Mouse (Mus musculus): ENCODE results near the gene Agbl4. TPM values are rescaled to one million over a fixed set of nuclear protein-coding genes. Genes with fewer than 3 reads are reported as not detected.

The Agbl4 gene
- polyA plus RNA-seq, 1 experiment: not detected

DNA sequence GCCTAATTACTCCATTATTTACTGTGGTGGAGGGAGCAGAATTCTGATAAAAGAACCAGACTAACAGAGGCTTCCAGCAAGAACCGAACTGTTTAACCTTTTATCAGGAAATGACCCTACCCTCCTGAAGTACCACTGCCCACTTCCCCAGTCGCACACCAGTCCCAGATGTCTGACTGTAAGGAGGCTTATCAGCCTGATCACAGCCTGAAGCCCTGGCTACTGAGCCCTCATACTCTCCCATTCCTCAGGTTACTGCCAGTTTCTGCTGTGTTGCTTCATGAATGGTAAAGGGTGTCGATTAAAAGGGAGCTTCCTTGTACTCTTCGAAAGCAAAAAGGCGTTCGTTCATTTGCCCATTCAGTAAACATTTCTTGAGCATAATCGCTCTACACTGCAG is 1186.8 kb downstream of the Agbl4 start:
- Histone ChIP-seq H3K36me3 (ENCODE audit: control insufficient read depth, insufficient read depth) (no peaks in the 10 kb centered on the region), H3K4me3 (ENCODE audit: insufficient read depth, poor library complexity, severe bottlenecking) (no peak overlapping the region), H3K27me3 (ENCODE audit: control insufficient read depth, insufficient read depth, insufficient read length) (no peaks in the 10 kb centered on the region), H3K79me2 (ENCODE audit: control insufficient read depth, insufficient read depth) (no peaks in the 10 kb centered on the region), H3ac (ENCODE audit: control insufficient read depth, insufficient read length, low read depth) (no peak overlapping the region), H3K79me3 (ENCODE audit: low read depth) (no peaks in the 10 kb centered on the region)
- TF ChIP-seq MYOG (IDR thresholded peaks at IDR 0.05; ENCODE audit: control insufficient read depth, extremely low read depth, insufficient read length) (no peak), USF1 (IDR thresholded peaks at IDR 0.05; ENCODE audit: low read depth) (no peak), CTCF (IDR thresholded peaks at IDR 0.05; ENCODE audit: control insufficient read depth, insufficient read depth, insufficient read length) (no peak), FOSL1 (IDR thresholded peaks at IDR 0.05; ENCODE audit: insufficient read depth, low read length, poor library complexity, severe bottlenecking) (no peak), MAX (IDR thresholded peaks at IDR 0.05) (no peak), CEBPB (IDR thresholded peaks at IDR 0.05; ENCODE audit: low read depth) (no peak), MYOD1 (IDR thresholded peaks at IDR 0.05; ENCODE audit: control insufficient read depth, insufficient read length, low read depth) (no peak)

DNA sequence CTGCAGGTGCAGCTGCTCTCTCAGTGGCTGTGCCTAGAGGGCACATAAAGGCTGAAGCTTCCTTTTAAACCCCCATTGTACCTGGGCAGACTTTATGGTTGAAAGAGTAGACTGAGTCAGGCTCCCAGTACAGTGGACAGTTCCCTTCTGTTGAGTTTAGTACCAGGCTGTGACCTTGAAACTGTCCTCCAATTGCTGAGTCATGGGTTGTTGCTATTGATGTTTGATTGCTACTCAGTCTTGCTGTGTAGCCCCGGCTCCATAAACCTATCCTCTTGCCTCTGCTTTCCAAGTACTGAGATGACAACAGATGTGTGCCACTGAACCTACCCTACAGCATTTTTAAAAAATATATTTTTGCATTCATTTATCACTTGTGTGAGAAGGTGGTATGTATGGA is 1190.8 kb downstream of the Agbl4 start:
- Histone ChIP-seq H3K4me3 (ENCODE audit: insufficient read depth, poor library complexity, severe bottlenecking) (no peak overlapping the region), H3K79me3 (ENCODE audit: low read depth) (no peaks in the 10 kb centered on the region), H3K27me3 (ENCODE audit: control insufficient read depth, insufficient read depth, insufficient read length) (no peaks in the 10 kb centered on the region), H3K79me2 (ENCODE audit: control insufficient read depth, insufficient read depth) (no peaks in the 10 kb centered on the region), H3ac (ENCODE audit: control insufficient read depth, insufficient read length, low read depth) (no peak overlapping the region), H3K36me3 (ENCODE audit: control insufficient read depth, insufficient read depth) (no peaks in the 10 kb centered on the region)
- TF ChIP-seq MYOG (IDR thresholded peaks at IDR 0.05; ENCODE audit: control insufficient read depth, extremely low read depth, insufficient read length) (no peak), CEBPB (IDR thresholded peaks at IDR 0.05; ENCODE audit: low read depth) (no peak), MYOD1 (IDR thresholded peaks at IDR 0.05; ENCODE audit: control insufficient read depth, insufficient read length, low read depth) (no peak), USF1 (IDR thresholded peaks at IDR 0.05; ENCODE audit: low read depth) (no peak), CTCF (IDR thresholded peaks at IDR 0.05; ENCODE audit: control insufficient read depth, insufficient read depth, insufficient read length) (no peak), FOSL1 (IDR thresholded peaks at IDR 0.05; ENCODE audit: insufficient read depth, low read length, poor library complexity, severe bottlenecking) (no peak), MAX (IDR thresholded peaks at IDR 0.05) (no peak)

DNA sequence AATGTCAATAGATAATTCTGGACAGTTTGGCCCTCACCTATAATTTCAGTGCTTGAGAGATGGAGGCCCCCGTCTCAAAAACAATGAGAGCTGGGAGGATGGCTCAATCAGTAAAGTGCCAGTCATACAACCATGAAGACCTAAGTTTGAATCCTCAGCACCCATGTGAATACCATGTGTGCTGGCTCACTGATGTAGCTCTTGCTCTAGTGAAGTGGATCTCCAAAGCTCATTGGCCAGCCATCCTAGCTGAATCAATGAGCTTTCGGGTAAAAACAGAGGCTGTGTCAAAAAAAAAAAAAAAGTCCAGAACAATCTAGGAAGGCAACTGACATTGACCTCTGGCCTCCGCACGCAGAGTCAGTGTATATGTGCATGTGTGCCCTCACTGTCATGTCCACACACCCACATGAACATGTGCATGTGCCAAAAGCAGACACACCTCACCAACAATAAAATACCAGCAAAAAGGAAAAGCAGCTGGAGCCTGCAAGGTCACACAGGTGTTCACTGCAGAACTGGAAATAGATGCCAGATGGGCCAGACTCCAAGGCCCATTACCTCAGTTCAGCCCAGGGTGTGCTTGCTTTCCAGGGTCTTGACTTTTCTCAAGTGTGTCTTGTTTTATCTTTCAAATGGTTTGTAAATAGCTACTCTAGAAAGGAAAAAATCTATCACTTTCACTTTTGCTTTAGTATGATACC is 1192.2 kb downstream of the Agbl4 start:
- H3K79me3 ChIP-seq (ENCODE audit: low read depth): no peaks in the 10 kb centered on the region
- no peak overlapping the region for H3K4me3 ChIP-seq (ENCODE audit: insufficient read depth, poor library complexity, severe bottlenecking)
- no peaks in the 10 kb centered on the region for H3K36me3 ChIP-seq (ENCODE audit: control insufficient read depth, insufficient read depth)
- H3K27me3 ChIP-seq (ENCODE audit: control insufficient read depth, insufficient read depth, insufficient read length): no peaks in the 10 kb centered on the region
- H3ac ChIP-seq (ENCODE audit: control insufficient read depth, insufficient read length, low read depth): no peak overlapping the region
- TF ChIP-seq FOSL1 (IDR thresholded peaks at IDR 0.05; ENCODE audit: insufficient read depth, low read length, poor library complexity, severe bottlenecking) (no peak), CTCF (IDR thresholded peaks at IDR 0.05; ENCODE audit: control insufficient read depth, insufficient read depth, insufficient read length) (no peak), USF1 (IDR thresholded peaks at IDR 0.05; ENCODE audit: low read depth) (no peak), MYOD1 (IDR thresholded peaks at IDR 0.05; ENCODE audit: control insufficient read depth, insufficient read length, low read depth) (no peak), MAX (IDR thresholded peaks at IDR 0.05) (no peak), CEBPB (IDR thresholded peaks at IDR 0.05; ENCODE audit: low read depth) (no peak), MYOG (IDR thresholded peaks at IDR 0.05; ENCODE audit: control insufficient read depth, extremely low read depth, insufficient read length) (no peak)
- no peaks in the 10 kb centered on the region for H3K79me2 ChIP-seq (ENCODE audit: control insufficient read depth, insufficient read depth)

DNA sequence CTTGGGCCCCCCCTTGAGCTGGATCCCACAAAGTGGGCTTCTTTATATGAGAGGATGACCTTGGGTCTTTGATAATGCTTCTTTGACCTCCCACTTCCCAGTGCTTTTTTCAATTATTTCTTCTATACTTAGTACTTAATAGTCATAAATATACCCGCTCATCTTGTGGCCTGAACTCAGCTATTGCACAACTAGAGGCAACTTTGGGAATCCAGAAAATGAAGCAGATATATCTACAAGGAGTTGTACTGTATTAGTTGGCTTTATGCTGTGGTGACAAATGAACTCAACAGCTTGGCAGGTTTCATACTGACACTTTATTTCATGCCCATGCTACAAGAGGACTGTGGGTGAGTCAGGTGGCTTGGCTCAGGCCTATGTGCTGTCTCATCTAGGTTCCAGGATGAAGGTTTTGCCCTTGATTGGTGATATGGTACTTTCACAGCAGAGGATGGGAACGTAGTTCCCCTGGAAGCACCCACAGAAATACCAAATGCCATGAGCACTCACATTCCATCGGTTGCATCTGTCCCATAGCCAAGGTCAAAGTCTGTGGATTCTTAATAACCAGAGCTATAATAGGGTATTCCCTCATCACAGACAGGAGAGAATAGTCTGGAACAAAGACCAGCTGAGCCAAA is 1197.3 kb downstream of the Agbl4 start:
- Histone ChIP-seq H3ac (ENCODE audit: control insufficient read depth, insufficient read length, low read depth) (no peak overlapping the region), H3K79me2 (ENCODE audit: control insufficient read depth, insufficient read depth) (no peaks in the 10 kb centered on the region), H3K79me3 (ENCODE audit: low read depth) (no peaks in the 10 kb centered on the region), H3K36me3 (ENCODE audit: control insufficient read depth, insufficient read depth) (no peaks in the 10 kb centered on the region), H3K27me3 (ENCODE audit: control insufficient read depth, insufficient read depth, insufficient read length) (no peaks in the 10 kb centered on the region), H3K4me3 (ENCODE audit: insufficient read depth, poor library complexity, severe bottlenecking) (no peak overlapping the region)
- no peak for TF ChIP-seq MYOD1 (IDR thresholded peaks at IDR 0.05; ENCODE audit: control insufficient read depth, insufficient read length, low read depth)
- no peak for TF ChIP-seq MAX (IDR thresholded peaks at IDR 0.05)
- no peak for TF ChIP-seq CTCF (IDR thresholded peaks at IDR 0.05; ENCODE audit: control insufficient read depth, insufficient read depth, insufficient read length)
- peak; percentile 86 for TF ChIP-seq CEBPB (IDR thresholded peaks at IDR 0.05; ENCODE audit: low read depth)
- no peak for TF ChIP-seq MYOG (IDR thresholded peaks at IDR 0.05; ENCODE audit: control insufficient read depth, extremely low read depth, insufficient read length)
- TF ChIP-seq FOSL1 (IDR thresholded peaks at IDR 0.05; ENCODE audit: insufficient read depth, low read length, poor library complexity, severe bottlenecking): no peak
- TF ChIP-seq USF1 (IDR thresholded peaks at IDR 0.05; ENCODE audit: low read depth): no peak

DNA sequence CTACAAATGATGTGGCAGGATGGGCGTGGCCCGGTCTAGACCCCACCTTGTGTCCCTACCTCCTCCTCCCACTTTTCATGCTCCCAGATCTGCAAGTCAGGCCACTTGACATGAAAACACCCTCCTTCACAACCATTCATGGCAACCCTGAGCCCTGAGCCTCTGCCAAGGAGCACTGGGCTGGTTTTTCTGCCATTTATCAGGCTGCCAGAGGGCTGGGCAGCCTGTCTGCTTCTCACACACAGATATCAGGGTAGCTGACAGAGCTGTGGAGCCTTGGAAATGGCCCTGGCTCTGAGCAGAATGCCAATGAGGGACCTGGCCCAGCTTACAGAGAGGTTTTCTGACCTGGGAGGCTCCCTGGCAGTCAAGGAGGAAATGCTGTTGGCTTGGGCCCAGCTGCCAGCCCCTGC is 1199.8 kb downstream of the Agbl4 start:
- no peaks in the 10 kb centered on the region for H3K36me3 ChIP-seq (ENCODE audit: control insufficient read depth, insufficient read depth)
- no peaks in the 10 kb centered on the region for H3K79me2 ChIP-seq (ENCODE audit: control insufficient read depth, insufficient read depth)
- H3K27me3 ChIP-seq (ENCODE audit: control insufficient read depth, insufficient read depth, insufficient read length): no peaks in the 10 kb centered on the region
- no peak for TF ChIP-seq CEBPB (IDR thresholded peaks at IDR 0.05; ENCODE audit: low read depth)
- no peak for TF ChIP-seq CTCF (IDR thresholded peaks at IDR 0.05; ENCODE audit: control insufficient read depth, insufficient read depth, insufficient read length)
- TF ChIP-seq MYOD1 (IDR thresholded peaks at IDR 0.05; ENCODE audit: control insufficient read depth, insufficient read length, low read depth): no peak
- no peak for TF ChIP-seq MAX (IDR thresholded peaks at IDR 0.05)
- no peak for TF ChIP-seq USF1 (IDR thresholded peaks at IDR 0.05; ENCODE audit: low read depth)
- TF ChIP-seq MYOG (IDR thresholded peaks at IDR 0.05; ENCODE audit: control insufficient read depth, extremely low read depth, insufficient read length): no peak
- no peak for TF ChIP-seq FOSL1 (IDR thresholded peaks at IDR 0.05; ENCODE audit: insufficient read depth, low read length, poor library complexity, severe bottlenecking)
- no peak overlapping the region for H3ac ChIP-seq (ENCODE audit: control insufficient read depth, insufficient read length, low read depth)
- no peak overlapping the region for H3K4me3 ChIP-seq (ENCODE audit: insufficient read depth, poor library complexity, severe bottlenecking)
- no peaks in the 10 kb centered on the region for H3K79me3 ChIP-seq (ENCODE audit: low read depth)

All from C2C12 (cell line).